Mouse (Mus musculus) bone marrow, adult 2 months (tissue): ENCODE measurements around the gene Lpar1. TPM values are rescaled to one million over a fixed set of nuclear protein-coding genes. Genes with fewer than 3 reads are reported as not detected.

Experiments used
- H3K27ac ChIP-seq: fragments of 200-500 bp; 2 replicates; pipeline ENCODE4 v1.5.1; 2012; ENCODE audit warnings: low read depth, mild to moderate bottlenecking, control low read depth, inconsistent platforms, low read length; ENCODE audit not compliant: control insufficient read depth, poor library complexity, insufficient read depth
- H3K4me1 ChIP-seq: fragments of 200-500 bp; 2 replicates; pipeline ENCODE4 v1.6.1; 2011; ENCODE audit warnings: low read length; ENCODE audit not compliant: control insufficient read depth, insufficient read depth
- H3K4me3 ChIP-seq: fragments of 200-500 bp; replicated peaks from 2 replicates; pipeline ENCODE3; 2011; ENCODE audit warnings: mild to moderate bottlenecking, low read depth, low read length, control low read depth; ENCODE audit not compliant: control insufficient read depth
- CTCF ChIP-seq: fragments of 200-500 bp; IDR thresholded peaks from 2 replicates; pipeline ENCODE4 v1.5.1; 2011; ENCODE audit warnings: low read length, control low read depth; ENCODE audit not compliant: control insufficient read depth, insufficient read depth
- POLR2A ChIP-seq: fragments of 200-500 bp; IDR thresholded peaks from 2 replicates; pipeline ENCODE4 v1.6.1; 2011; ENCODE audit warnings: low read depth, mild to moderate bottlenecking, control low read depth, low read length, borderline replicate concordance; ENCODE audit not compliant: control insufficient read depth
- WGBS: fragments of 180-500 bp; shearing (Covaris S2); methylation state at CpG from one replicate; pipeline ENCODE4 v1.1.7; 2018; 5-methylcytosine and 5-hydroxymethylcytosine counted together
- polyA plus RNA-seq: library from polyadenylated mRNA; stranded (reverse); fragments of >200 nt; gene quantifications from 2 replicates; pipeline ENCODE4 v1.2.4, GENCODE M21; 2011; ENCODE audit warnings: low replicate concordance; ENCODE audit not compliant: missing spikeins, insufficient read depth, insufficient read length

Lpar1 gene
- polyA plus RNA-seq, 1 experiment: 2.0 TPM

DNA sequence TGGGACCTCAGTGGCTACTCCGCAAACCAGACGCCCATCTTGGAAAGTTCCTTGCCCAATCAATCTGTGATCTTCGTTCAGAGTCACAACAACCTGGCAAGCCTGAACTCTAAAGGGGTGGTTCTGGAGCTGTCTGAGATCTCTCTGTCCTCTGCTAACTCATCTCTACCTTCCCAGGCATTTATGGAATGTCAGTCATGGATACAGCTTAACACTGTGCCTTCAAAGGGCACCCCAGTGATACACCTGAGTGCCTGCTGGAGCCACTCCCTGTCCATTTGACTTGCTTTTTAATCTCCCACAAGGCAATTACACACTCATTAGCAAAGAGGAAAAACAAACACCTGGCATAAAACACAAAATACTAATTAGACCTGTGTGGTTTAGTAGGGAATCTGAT lies 62.0 kb downstream of the Lpar1 start:
- TF ChIP-seq CTCF: no peak
- WGBS: 84% methylated on average over 3 of the region's 3 CpGs
- H3K4me1 ChIP-seq: no peaks in the 10 kb centered on the region

DNA sequence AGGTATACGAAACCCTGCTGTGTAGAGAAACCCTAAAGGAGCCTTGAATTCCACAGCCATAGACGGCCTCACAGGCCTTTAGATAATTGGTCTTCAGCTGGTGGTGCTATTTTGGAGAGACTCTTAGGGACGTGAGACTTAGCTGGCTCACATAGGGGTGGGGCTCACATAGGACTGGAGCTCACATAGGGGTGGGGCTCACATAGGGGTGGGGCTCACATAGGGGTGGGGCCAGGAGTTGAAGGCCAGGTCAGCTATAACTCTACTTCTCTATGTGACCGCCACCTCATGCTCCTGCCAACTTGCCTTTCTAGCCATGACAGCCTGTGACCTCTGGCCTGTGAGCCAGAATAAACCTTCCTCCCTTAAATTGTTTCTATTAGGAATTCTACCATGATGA lies 63.3 kb downstream of the Lpar1 start:
- Histone ChIP-seq H3K4me3 (no peak overlapping the region), H3K27ac (no peak overlapping the region), H3K4me1 (no peaks in the 10 kb centered on the region)
- 74% methylated on average over 4 of the region's 4 CpGs for WGBS
- TF ChIP-seq POLR2A: no peak
- no peak for TF ChIP-seq CTCF

More for the DNA sequence above, 62.0 kb downstream of the Lpar1 start:
- H3K4me3 ChIP-seq: no peak overlapping the region
- H3K27ac ChIP-seq: no peak overlapping the region

DNA sequence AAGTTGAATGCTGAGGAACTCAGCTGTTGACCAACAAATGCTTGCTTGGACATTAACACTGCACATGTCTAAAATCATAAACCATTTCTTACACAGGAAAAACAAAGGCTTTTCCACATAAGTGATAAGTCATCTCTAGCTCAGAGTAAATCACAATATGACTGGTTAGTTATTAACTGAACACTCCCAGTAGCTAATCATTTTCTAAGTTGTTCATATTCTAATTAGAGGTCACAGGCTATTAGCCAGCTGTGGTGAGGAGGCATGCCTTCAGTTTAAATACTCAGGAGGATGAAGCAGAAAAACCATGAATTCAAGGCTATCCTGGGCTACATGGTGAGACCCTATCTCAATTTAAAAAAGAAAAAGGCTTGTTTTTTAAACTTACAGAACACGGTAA lies 75.1 kb downstream of the Lpar1 start:
- 100% methylated on average over 1 of the region's 1 CpGs for WGBS

DNA sequence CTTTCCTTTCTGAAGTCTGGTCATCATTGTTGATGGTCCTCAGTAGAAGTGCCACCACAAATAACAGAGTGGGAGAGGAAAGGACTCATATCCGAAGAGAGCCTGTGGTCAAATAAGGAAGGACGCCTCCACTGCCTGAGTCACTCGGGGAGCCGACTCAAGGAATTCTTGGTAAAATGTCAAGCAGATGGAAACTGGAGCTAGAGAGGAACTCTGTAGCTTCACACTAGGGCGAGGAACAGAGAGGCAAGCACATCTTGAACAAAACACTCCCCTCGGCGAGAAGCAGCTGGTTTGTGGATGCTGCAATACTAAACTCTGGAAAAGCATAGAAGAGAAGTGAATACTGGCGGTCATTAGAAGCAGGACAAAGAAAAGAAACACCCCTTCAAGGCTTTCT lies 76.0 kb downstream of the Lpar1 start:
- TF ChIP-seq CTCF: no peak
- no peak for TF ChIP-seq POLR2A
- H3K4me1 ChIP-seq: no peaks in the 10 kb centered on the region
- 79% methylated on average over 8 of the region's 8 CpGs for WGBS

More for the DNA sequence above, 75.1 kb downstream of the Lpar1 start:
- Histone ChIP-seq H3K4me3 (no peak overlapping the region), H3K4me1 (no peaks in the 10 kb centered on the region), H3K27ac (no peak overlapping the region)
- TF ChIP-seq CTCF (no peak), POLR2A (no peak)

GRCm38 (mm10) chr4:58471203-58471910 lies 82.3 kb downstream of the Lpar1 start:
- H3K4me3 ChIP-seq: no peak overlapping the region
- no peak overlapping the region for H3K27ac ChIP-seq
- no peaks in the 10 kb centered on the region; the same call in 1 of the 2 replicates for H3K4me1 ChIP-seq
- WGBS: 70% methylated on average over 4 of the region's 4 CpGs
- TF ChIP-seq POLR2A: no peak
- no peak for TF ChIP-seq CTCF

More for the DNA sequence above, 76.0 kb downstream of the Lpar1 start:
- Histone ChIP-seq H3K4me3 (no peak overlapping the region), H3K27ac (no peak overlapping the region)

- TF ChIP-seq CTCF (no peak), POLR2A (no peak)
- Histone ChIP-seq H3K4me3 (no peak overlapping the region), H3K4me1 (no peaks in the 10 kb centered on the region; the same call in 1 of the 2 replicates), H3K27ac (no peak overlapping the region)
- WGBS: 72% methylated on average over 5 of the region's 5 CpGs
Observed at GRCm38 (mm10) chr4:58469651-58470592, 83.8 kb downstream of the Lpar1 start.

GRCm38 (mm10) chr4:58469035-58469434 lies 84.7 kb downstream of the Lpar1 start:
- Histone ChIP-seq H3K27ac (no peak overlapping the region), H3K4me1 (no peaks in the 10 kb centered on the region; the same call in 1 of the 2 replicates), H3K4me3 (no peak overlapping the region)
- TF ChIP-seq CTCF: no peak
- TF ChIP-seq POLR2A: no peak
- WGBS: 86% methylated on average over 7 of the region's 7 CpGs

GRCm38 (mm10) chr4:58465586-58465985 lies 88.1 kb downstream of the Lpar1 start:
- TF ChIP-seq CTCF (no peak), POLR2A (no peak)
- no peak overlapping the region for H3K4me3 ChIP-seq
- no peak overlapping the region for H3K27ac ChIP-seq
- WGBS: 85% methylated on average over 5 of the region's 5 CpGs
- H3K4me1 ChIP-seq: no peaks in the 10 kb centered on the region; the same call in none of the 2 replicates

- WGBS: 85% methylated on average over 13 of the region's 13 CpGs
Observed at GRCm38 (mm10) chr4:58464390-58465164, 89.1 kb downstream of the Lpar1 start.

More at GRCm38 (mm10) chr4:58464390-58465164, 89.1 kb downstream of the Lpar1 start:
- Histone ChIP-seq H3K4me1 (no peaks in the 10 kb centered on the region; the same call in none of the 2 replicates), H3K4me3 (no peak overlapping the region), H3K27ac (no peak overlapping the region)
- TF ChIP-seq CTCF: no peak
- TF ChIP-seq POLR2A: no peak
